Mouse (Mus musculus): Measurements from ENCODE around the gene Neurl4.

- TF ChIP-seq EP300 (IDR thresholded peaks at IDR 0.05; ENCODE audit: insufficient read depth, low read depth, low read length) (no peak), CTCF (IDR thresholded peaks at IDR 0.05) (peak; percentile 54)
These were observed 31.4 kb downstream of the Neurl4 start for GRCm38 (mm10) chr11:69932254-69932653.
